In genomic region chr2:18030581-18030980, GRCm38 (mm10) we compare ENCODE assay signal across 10 mouse cellular contexts. TPM values are rescaled to one million over a fixed set of nuclear protein-coding genes. Genes with fewer than 3 reads are reported as not detected.
DNase-seq lines count a peak whose midpoint lies in the region; ATAC-seq and TF ChIP-seq lines count a peak whose summit lies in the region.
"Had no signal": no experiment of that assay in that cellular context is flagged by ENCODE, and none has a peak within 500 bp of the region (broad histone marks: within the 10 kb centered on the region; RNA-seq: fewer than 3 reads in every experiment).

No protein-coding gene starts in this region.

- TF ChIP-seq POLR2A in heart, adult 2 months (IDR thresholded peaks at IDR 0.05; ENCODE audit: insufficient read depth, low read depth, low read length) = no peak
- no peak for TF ChIP-seq POLR2A in cerebellum, adult 2 months (IDR thresholded peaks at IDR 0.05; ENCODE audit: borderline replicate concordance, insufficient read depth, low read length)

- no peak overlapping the region for H3K27ac ChIP-seq in heart, embryonic 13.5 days (replicated peaks)
- no peak overlapping the region for H3K27ac ChIP-seq in heart, adult 2 months
- peak overlapping the region; percentile 85 for H3K27ac ChIP-seq in midbrain, embryonic 11.5 days (ENCODE audit: low read depth, low read length)
- no peak overlapping the region for H3K27ac ChIP-seq in midbrain, postnatal 0 days (ENCODE audit: low read depth, low read length)
- H3K27ac ChIP-seq in intestine, embryonic 15.5 days = no peak overlapping the region
- H3K27ac ChIP-seq in cerebellum, adult 2 months (ENCODE audit: insufficient read depth, low read length) = no peak overlapping the region

- H3K79me2 ChIP-seq in heart, adult 2 months (replicated peaks; ENCODE audit: control insufficient read depth, insufficient read depth, low read length) = no peaks in the 10 kb centered on the region

- no peak for DNase-seq in heart, adult 2 months
- peak; percentile 97 for DNase-seq in midbrain, embryonic 11.5 days (ENCODE audit: low spot score, missing footprints)
- DNase-seq in midbrain, postnatal 0 days (ENCODE audit: low spot score) = no peak
- DNase-seq in frontal cortex, postnatal 25 days (ENCODE audit: low spot score in 2 of 2) = no peak
- DNase-seq in cerebellum, adult 2 months = no peak
- no peak for DNase-seq in gastrocnemius, postnatal 4 days (ENCODE audit: low spot score in 2 of 2)
- DNase-seq: B cell, adult 2 months had no signal

- H3K4me1 ChIP-seq in heart, embryonic 13.5 days = peaks cover 41% of the 10 kb centered on the region
- peaks cover 3% of the 10 kb centered on the region for H3K4me1 ChIP-seq in heart, adult 2 months (ENCODE audit: control insufficient read depth, insufficient read depth, low read length)
- H3K4me1 ChIP-seq in midbrain, embryonic 11.5 days (ENCODE audit: control insufficient read depth, insufficient read depth, low read length) = peaks cover 43% of the 10 kb centered on the region
- H3K4me1 ChIP-seq in midbrain, postnatal 0 days (ENCODE audit: insufficient read depth, low read length) = peaks cover 20% of the 10 kb centered on the region; the same call in 1 of the 2 replicates
- peaks cover 9% of the 10 kb centered on the region for H3K4me1 ChIP-seq in intestine, embryonic 15.5 days (replicated peaks)
- no peaks in the 10 kb centered on the region for H3K4me1 ChIP-seq in cerebellum, adult 2 months (ENCODE audit: control insufficient read depth, insufficient read depth, low read length)

- H3K36me3 ChIP-seq in heart, embryonic 13.5 days = no peaks in the 10 kb centered on the region
- H3K36me3 ChIP-seq in heart, adult 2 months (ENCODE audit: control insufficient read depth, insufficient read depth, low read length) = no peaks in the 10 kb centered on the region
- no peaks in the 10 kb centered on the region for H3K36me3 ChIP-seq in midbrain, embryonic 11.5 days (ENCODE audit: control insufficient read depth, insufficient read depth, low read length)
- no peaks in the 10 kb centered on the region for H3K36me3 ChIP-seq in midbrain, postnatal 0 days (ENCODE audit: insufficient read depth, low read length)
- no peaks in the 10 kb centered on the region for H3K36me3 ChIP-seq in intestine, embryonic 15.5 days

- peak overlapping the region; percentile 99 for H3K4me2 ChIP-seq in heart, embryonic 13.5 days
- peak overlapping the region; percentile 99 for H3K4me2 ChIP-seq in midbrain, embryonic 11.5 days
- H3K4me2 ChIP-seq in midbrain, postnatal 0 days (ENCODE audit: low read depth, low read length, poor library complexity, severe bottlenecking) = no peak overlapping the region
- peak overlapping the region; percentile 93; the same call in 1 of the 2 replicates for H3K4me2 ChIP-seq in intestine, embryonic 15.5 days (replicated peaks)

- H3K9me3 ChIP-seq in heart, embryonic 13.5 days = no peaks in the 10 kb centered on the region
- no peaks in the 10 kb centered on the region for H3K9me3 ChIP-seq in midbrain, embryonic 11.5 days (ENCODE audit: control insufficient read depth, low read length)
- no peaks in the 10 kb centered on the region for H3K9me3 ChIP-seq in midbrain, postnatal 0 days (ENCODE audit: low read length)
- H3K9me3 ChIP-seq in intestine, embryonic 15.5 days = no peaks in the 10 kb centered on the region

- WGBS in heart, embryonic 13.5 days = 49% methylated on average over 8 of the region's 8 CpGs
- 82% methylated on average over 8 of the region's 8 CpGs for WGBS in heart, adult 2 months
- WGBS in midbrain, embryonic 11.5 days = 5% methylated on average over 8 of the region's 8 CpGs
- WGBS in midbrain, postnatal 0 days = 68% methylated on average over 8 of the region's 8 CpGs
- WGBS in intestine, embryonic 15.5 days = 76% methylated on average over 8 of the region's 8 CpGs
- 96% methylated on average over 8 of the region's 8 CpGs for WGBS in cerebellum, adult 2 months

- intact Hi-C loops in heart, adult 2 months (cut with DNase I) = loop anchor here (5.0 kb wide), 1 partner anchor 662 kb away; the partner anchor contains the start of gene Spag6

- peak overlapping the region; percentile 91; the same call in 1 of the 2 replicates for H3K9ac ChIP-seq in heart, embryonic 13.5 days
- H3K9ac ChIP-seq in heart, adult 2 months (ENCODE audit: low read depth, low read length) = no peak overlapping the region
- peak overlapping the region; percentile 98 for H3K9ac ChIP-seq in midbrain, embryonic 11.5 days (ENCODE audit: low read length)
- no peak overlapping the region for H3K9ac ChIP-seq in midbrain, postnatal 0 days (replicated peaks; ENCODE audit: low read length, poor library complexity, severe bottlenecking)
- H3K9ac ChIP-seq in intestine, embryonic 15.5 days = no peak overlapping the region

- no peak for ATAC-seq in heart, embryonic 13.5 days (ENCODE audit: extremely low read depth, insufficient number of reproducible peaks, low FRiP score, low TSS enrichment)
- no peak for ATAC-seq in midbrain, embryonic 11.5 days (ENCODE audit: low FRiP score)
- ATAC-seq in midbrain, postnatal 0 days (ENCODE audit: low FRiP score) = no peak
- ATAC-seq in intestine, embryonic 15.5 days = no peak

- H3K27me3 ChIP-seq in heart, embryonic 13.5 days (replicated peaks) = no peaks in the 10 kb centered on the region
- no peaks in the 10 kb centered on the region for H3K27me3 ChIP-seq in heart, adult 2 months (ENCODE audit: control insufficient read depth, insufficient read depth, low read length)
- H3K27me3 ChIP-seq in midbrain, embryonic 11.5 days (ENCODE audit: control insufficient read depth, insufficient read depth, low read length) = no peaks in the 10 kb centered on the region
- H3K27me3 ChIP-seq in midbrain, postnatal 0 days (ENCODE audit: insufficient read depth, low read length) = peaks cover 4% of the 10 kb centered on the region; the same call in 1 of the 2 replicates
- no peaks in the 10 kb centered on the region for H3K27me3 ChIP-seq in intestine, embryonic 15.5 days (replicated peaks)
- H3K27me3 ChIP-seq in cerebellum, adult 2 months (ENCODE audit: control insufficient read depth, insufficient read depth, low read length) = no peaks in the 10 kb centered on the region

- no peak for TF ChIP-seq CTCF in heart, adult 2 months (IDR thresholded peaks at IDR 0.05)
- TF ChIP-seq CTCF in midbrain, postnatal 0 days (IDR thresholded peaks at IDR 0.05) = no peak
- no peak for TF ChIP-seq CTCF in cerebellum, adult 2 months (IDR thresholded peaks at IDR 0.05; ENCODE audit: borderline replicate concordance, insufficient read depth, low read depth, low read length)

- no peak overlapping the region for H3K4me3 ChIP-seq in heart, embryonic 13.5 days
- H3K4me3 ChIP-seq in heart, adult 2 months = no peak overlapping the region
- H3K4me3 ChIP-seq in midbrain, embryonic 11.5 days (ENCODE audit: low read depth, low read length) = peak overlapping the region; percentile 42
- no peak overlapping the region for H3K4me3 ChIP-seq in midbrain, postnatal 0 days (ENCODE audit: low read depth, low read length)
- H3K4me3 ChIP-seq in intestine, embryonic 15.5 days (replicated peaks) = no peak overlapping the region
- H3K4me3 ChIP-seq in cerebellum, adult 2 months (replicated peaks; ENCODE audit: insufficient read depth, low read depth, low read length) = no peak overlapping the region

- no peak for TF ChIP-seq EP300 in heart, adult 2 months (IDR thresholded peaks at IDR 0.05; ENCODE audit: insufficient read depth, low read depth, low read length)

RNA-seq across cellular contexts. Expression of gene A930004D18Rik, which starts 7.0 kb away (rescaled TPM):
- 11.3 and 12.0 TPM in 2 replicates for polyA plus RNA-seq in heart, embryonic 13.5 days (2015; fragmentation: Nextera tagmentation; extraction: Ambion mirVana)
- 1 to 10 TPM; 3.4 to 4.5 TPM for total RNA-seq in heart, adult 2 months (2021)
- polyA plus RNA-seq in heart, adult 2 months (2012; rRNA removed) = 2.2 and 3.9 TPM in 2 replicates
- 10.5 and 11.6 TPM in 2 replicates for polyA plus RNA-seq in midbrain, embryonic 11.5 days (2014; fragmentation: Nextera tagmentation; extraction: Ambion mirVana)
- total RNA-seq in midbrain, postnatal 0 days (2014; rRNA removed) = 2.4 and 3.6 TPM in 2 replicates
- 9.7 and 10.3 TPM in 2 replicates for polyA plus RNA-seq in midbrain, postnatal 0 days (2015; fragmentation: Nextera tagmentation; extraction: Ambion mirVana)
- 11.8 and 12.6 TPM in 2 replicates for polyA plus RNA-seq in intestine, embryonic 15.5 days (2015; fragmentation: Nextera tagmentation; extraction: Ambion mirVana)
- polyA plus RNA-seq in cerebellum, adult 2 months (2012; rRNA removed) = 2.6 and 3.0 TPM in 2 replicates
- total RNA-seq in gastrocnemius, postnatal 4 days (2021) = 1 to 10 TPM; 5.3 to 6.5 TPM

RNA-seq across cellular contexts. Expression of gene Skida1, which starts 18.3 kb away (rescaled TPM):
- 5.5 and 6.6 TPM in 2 replicates for polyA plus RNA-seq in heart, embryonic 13.5 days (2015; fragmentation: Nextera tagmentation; extraction: Ambion mirVana)
- total RNA-seq in heart, adult 2 months (2021) = 1 to 10 TPM; 1.7 to 4.5 TPM
- polyA plus RNA-seq in heart, adult 2 months (2012; rRNA removed) = 2.0 and 3.7 TPM in 2 replicates
- polyA plus RNA-seq in midbrain, embryonic 11.5 days (2014; fragmentation: Nextera tagmentation; extraction: Ambion mirVana) = 22.9 and 23.4 TPM in 2 replicates
- 12.1 and 12.4 TPM in 2 replicates for total RNA-seq in midbrain, postnatal 0 days (2014; rRNA removed)
- 3.5 and 4.3 TPM in 2 replicates for polyA plus RNA-seq in midbrain, postnatal 0 days (2015; fragmentation: Nextera tagmentation; extraction: Ambion mirVana)
- 3.2 and 3.6 TPM in 2 replicates for polyA plus RNA-seq in intestine, embryonic 15.5 days (2015; fragmentation: Nextera tagmentation; extraction: Ambion mirVana)
- polyA plus RNA-seq in cerebellum, adult 2 months (2012; rRNA removed) = 4.8 and 5.7 TPM in 2 replicates
- 1 to 10 TPM; 4.6 to 4.9 TPM for total RNA-seq in gastrocnemius, postnatal 4 days (2021)

RNA-seq across cellular contexts. Expression of gene Mllt10, which starts 24.5 kb away (rescaled TPM):
- 32.5 and 42.5 TPM in 2 replicates for polyA plus RNA-seq in heart, embryonic 13.5 days (2015; fragmentation: Nextera tagmentation; extraction: Ambion mirVana)
- total RNA-seq in heart, adult 2 months (2021) = 10 to 100 TPM; 32.5 to 32.8 TPM
- polyA plus RNA-seq in heart, adult 2 months (2012; rRNA removed) = 20.6 and 23.3 TPM in 2 replicates
- 54.1 and 57.2 TPM in 2 replicates for polyA plus RNA-seq in midbrain, embryonic 11.5 days (2014; fragmentation: Nextera tagmentation; extraction: Ambion mirVana)
- total RNA-seq in midbrain, postnatal 0 days (2014; rRNA removed) = 22.7 and 96.5 TPM in 2 replicates
- 23.9 and 28.9 TPM in 2 replicates for polyA plus RNA-seq in midbrain, postnatal 0 days (2015; fragmentation: Nextera tagmentation; extraction: Ambion mirVana)
- polyA plus RNA-seq in intestine, embryonic 15.5 days (2015; fragmentation: Nextera tagmentation; extraction: Ambion mirVana) = 55.5 TPM in 2 replicates
- 45.6 and 46.7 TPM in 2 replicates for polyA plus RNA-seq in cerebellum, adult 2 months (2012; rRNA removed)
- total RNA-seq in gastrocnemius, postnatal 4 days (2021) = 10 to 100 TPM; 34.5 to 42.5 TPM

RNA-seq across cellular contexts. Expression of gene H2al2a, which starts 33.8 kb away (rescaled TPM):
- not detected in 2 replicates for polyA plus RNA-seq in heart, embryonic 13.5 days (2015; fragmentation: Nextera tagmentation; extraction: Ambion mirVana)
- not detected for total RNA-seq in heart, adult 2 months (2021)
- 0.51 TPM in 1 of 2 replicates, not detected in the other for polyA plus RNA-seq in heart, adult 2 months (2012; rRNA removed)
- not detected in 2 replicates for polyA plus RNA-seq in midbrain, embryonic 11.5 days (2014; fragmentation: Nextera tagmentation; extraction: Ambion mirVana)
- not detected in 2 replicates for total RNA-seq in midbrain, postnatal 0 days (2014; rRNA removed)
- polyA plus RNA-seq in midbrain, postnatal 0 days (2015; fragmentation: Nextera tagmentation; extraction: Ambion mirVana) = not detected in 2 replicates
- polyA plus RNA-seq in intestine, embryonic 15.5 days (2015; fragmentation: Nextera tagmentation; extraction: Ambion mirVana) = not detected in 2 replicates
- not detected in 2 replicates for polyA plus RNA-seq in cerebellum, adult 2 months (2012; rRNA removed)
- not detected for total RNA-seq in gastrocnemius, postnatal 4 days (2021)
- polyA plus RNA-seq: liver, embryonic 16.5 days had no signal

Comparison
In these comparisons a context has a peak if more than half of its experiments do, and no peak if none do; other contexts are left out.
1. H3K9ac ChIP-seq: peak in heart, embryonic 13.5 days (single experiment) and midbrain, embryonic 11.5 days (single experiment); none in heart, adult 2 months (single experiment), midbrain, postnatal 0 days (single experiment) and intestine, embryonic 15.5 days (single experiment).